Mouse (Mus musculus) forebrain, postnatal 0 days (tissue): ENCODE results near the gene Dynlt3. TPM values are rescaled to one million over a fixed set of nuclear protein-coding genes. Genes with fewer than 3 reads are reported as not detected.
"Not testable (repeated sequence)": the region's sequence is repeated elsewhere in the genome, so short reads cannot be mapped to it uniquely, and the experiment has no call there.

ENCODE experiments used
- ATAC-seq: fragments of 200-750 bp; cut with Nextera tagmentation; 2 replicates; pipeline ENCODE4 v1.8.0; 2017; ENCODE audit warnings: mild to moderate bottlenecking, moderate library complexity
- DNase-seq: peaks from one replicate; pipeline ENCODE4 v3.0.0-alpha.2; 2015
- H3K27ac ChIP-seq: fragments of 300-500 bp; sonication (generic); 2 replicates; pipeline ENCODE4 v1.5.1; 2014; ENCODE audit warnings: low read depth, mild to moderate bottlenecking, antibody characterized with exemption, low read length, moderate library complexity, mixed read lengths
- H3K27me3 ChIP-seq: fragments of 300-500 bp; sonication (generic); 2 replicates; pipeline ENCODE4 v1.6.1; 2014; ENCODE audit warnings: mild to moderate bottlenecking, low read length, mixed read lengths; ENCODE audit not compliant: insufficient read depth
- H3K36me3 ChIP-seq: fragments of 300-500 bp; sonication (generic); 2 replicates; pipeline ENCODE4 v1.6.1; 2014; ENCODE audit warnings: mild to moderate bottlenecking, moderate library complexity; ENCODE audit not compliant: insufficient read depth
- H3K4me1 ChIP-seq: fragments of 300-500 bp; sonication (generic); 2 replicates; pipeline ENCODE4 v1.6.1; 2014; ENCODE audit warnings: antibody characterized with exemption; ENCODE audit not compliant: insufficient read depth
- H3K4me2 ChIP-seq: fragments of 300-500 bp; sonication (generic); 2 replicates; pipeline ENCODE4 v1.6.1; 2014; ENCODE audit warnings: low read depth, mild to moderate bottlenecking, moderate library complexity
- H3K4me3 ChIP-seq: fragments of 300-500 bp; sonication (generic); 2 replicates; pipeline ENCODE4 v1.5.1; 2014; ENCODE audit warnings: low read depth, low read length, mixed read lengths
- H3K9ac ChIP-seq: fragments of 300-500 bp; sonication (generic); 2 replicates; pipeline ENCODE4 v1.6.1; 2014; ENCODE audit warnings: mild to moderate bottlenecking
- H3K9me3 ChIP-seq: fragments of 300-500 bp; sonication (generic); 2 replicates; pipeline ENCODE4 v1.6.1; 2016; ENCODE audit warnings: low read length
- CTCF ChIP-seq: sonication (generic); IDR thresholded peaks from 2 replicates; pipeline ENCODE4 v1.5.1; 2016; ENCODE audit warnings: antibody characterized with exemption, control low read depth, low read depth
- WGBS: fragments of 180-500 bp; shearing (Covaris S2); extraction: QIAGEN DNeasy Blood & Tissue Kit; methylation state at CpG from one replicate; pipeline ENCODE4 v1.1.7; 2014; 5-methylcytosine and 5-hydroxymethylcytosine counted together
- polyA plus RNA-seq: library from polyadenylated mRNA; unstranded; fragments of >200 nt; fragmentation: Nextera tagmentation; extraction: Ambion mirVana; gene quantifications from 2 replicates; pipeline ENCODE4 v1.2.1, GENCODE M21; 2015
- total RNA-seq: library from RNA; depleted of rRNA; stranded (reverse); fragments of >200 nt; gene quantifications from 2 replicates; pipeline ENCODE4 v1.2.3, GENCODE M21; 2014; rRNA removed

The Dynlt3 gene
- total RNA-seq (69.4 and 69.9 TPM in 2 replicates), polyA plus RNA-seq (74.4 and 76.5 TPM in 2 replicates)

- Histone ChIP-seq H3K9me3 (no peaks in the 10 kb centered on the region), H3K4me2 (peak within 1 kb of the TSS; percentile 51), H3K27ac (peak within 1 kb of the TSS; percentile 70), H3K4me1 (no peaks in the 10 kb centered on the region), H3K9ac (peak within 1 kb of the TSS; percentile 65), H3K4me3 (peak within 1 kb of the TSS; percentile 43), H3K36me3 (no peaks in the 10 kb centered on the region), H3K27me3 (no peaks in the 10 kb centered on the region)
- DNase-seq, result peak; percentile 71
- no peak for TF ChIP-seq CTCF
- ATAC-seq, result peak; percentile 98
- WGBS, result 20% methylated on average over 29 of the region's 30 CpGs
Measured at GRCm38 (mm10) chrX:9662391-9663111, at the start of gene Dynlt3. Gene Dynlt3, minus strand, starts transcription at chrX:9663003.

GRCm38 (mm10) chrX:9699815-9700214 lies 37.0 kb upstream of the Dynlt3 start:
- no peaks in the 10 kb centered on the region for H3K4me1 ChIP-seq
- no peaks in the 10 kb centered on the region for H3K36me3 ChIP-seq
- ATAC-seq (no peak), DNase-seq (no peak)
- no peak for TF ChIP-seq CTCF
- H3K4me3 ChIP-seq, result no peak overlapping the region
- no peaks in the 10 kb centered on the region for H3K27me3 ChIP-seq
- H3K9me3 ChIP-seq, result no peaks in the 10 kb centered on the region
- H3K9ac ChIP-seq, result no peak overlapping the region
- no peak overlapping the region for H3K27ac ChIP-seq
- 85% methylated on average over 3 of the region's 3 CpGs for WGBS
- H3K4me2 ChIP-seq, result no peak overlapping the region

- Histone ChIP-seq H3K4me1 (no peaks in the 10 kb centered on the region), H3K36me3 (no peaks in the 10 kb centered on the region), H3K27me3 (no peaks in the 10 kb centered on the region), H3K9me3 (no peaks in the 10 kb centered on the region), H3K4me3 (no peak overlapping the region), H3K9ac (no peak overlapping the region), H3K27ac (no peak overlapping the region), H3K4me2 (no peak overlapping the region)
- peak; percentile 18 for DNase-seq
- WGBS, result 34% methylated on average over 6 of the region's 6 CpGs
- no peak for TF ChIP-seq CTCF
- ATAC-seq, result peak; percentile 73; the same call in 1 of the 2 replicates
Measured at GRCm38 (mm10) chrX:9695997-9696396, 33.2 kb upstream of the Dynlt3 start.

GRCm38 (mm10) chrX:9672040-9672439 lies 9.2 kb upstream of the Dynlt3 start:
- 53% methylated on average over 1 of the region's 1 CpGs for WGBS
- ATAC-seq (no peak), DNase-seq (no peak)
- no peak overlapping the region for H3K4me2 ChIP-seq
- no peaks in the 10 kb centered on the region for H3K36me3 ChIP-seq
- TF ChIP-seq CTCF, result no peak
- no peaks in the 10 kb centered on the region for H3K4me1 ChIP-seq
- H3K9ac ChIP-seq, result no peak overlapping the region
- H3K27me3 ChIP-seq, result no peaks in the 10 kb centered on the region
- no peaks in the 10 kb centered on the region for H3K9me3 ChIP-seq
- no peak overlapping the region for H3K4me3 ChIP-seq
- no peak overlapping the region for H3K27ac ChIP-seq

- 91% methylated on average over 3 of the region's 3 CpGs for WGBS
- H3K4me3 ChIP-seq, result no peak overlapping the region
- DNase-seq (no peak), ATAC-seq (no peak)
- no peaks in the 10 kb centered on the region for H3K4me1 ChIP-seq
- TF ChIP-seq CTCF, result no peak
- H3K9me3 ChIP-seq, result no peaks in the 10 kb centered on the region
- H3K36me3 ChIP-seq, result no peaks in the 10 kb centered on the region
- H3K9ac ChIP-seq, result no peak overlapping the region
- no peak overlapping the region for H3K4me2 ChIP-seq
- H3K27me3 ChIP-seq, result no peaks in the 10 kb centered on the region
- no peak overlapping the region for H3K27ac ChIP-seq
Measured at GRCm38 (mm10) chrX:9671418-9671817, 8.6 kb upstream of the Dynlt3 start.

- WGBS, result 43% methylated on average over 3 of the region's 3 CpGs
- Histone ChIP-seq H3K27me3 (no peaks in the 10 kb centered on the region), H3K4me1 (no peaks in the 10 kb centered on the region), H3K9ac (no peak overlapping the region), H3K36me3 (0 out of 2 replicates have a peak, but pooled peaks cover 2% of the 10 kb centered on the region), H3K4me3 (no peak overlapping the region), H3K4me2 (no peak overlapping the region), H3K9me3 (no peaks in the 10 kb centered on the region), H3K27ac (no peak overlapping the region)
- ATAC-seq (no peak), DNase-seq (peak; percentile 1)
- no peak for TF ChIP-seq CTCF
Measured at GRCm38 (mm10) chrX:9652806-9653205, 10.0 kb downstream of the Dynlt3 start.

GRCm38 (mm10) chrX:9640594-9640993 lies 22.2 kb downstream of the Dynlt3 start:
- ATAC-seq, H3K9ac ChIP-seq, H3K27me3 ChIP-seq, H3K36me3 ChIP-seq, H3K9me3 ChIP-seq, H3K27ac ChIP-seq, H3K4me3 ChIP-seq, H3K4me1 ChIP-seq, DNase-seq, H3K4me2 ChIP-seq: not testable (repeated sequence)
- WGBS, result 64% methylated on average over 5 of the region's 5 CpGs

- not testable (repeated sequence) for H3K27ac ChIP-seq, DNase-seq, H3K9ac ChIP-seq, ATAC-seq, H3K27me3 ChIP-seq, H3K9me3 ChIP-seq, H3K36me3 ChIP-seq, H3K4me2 ChIP-seq, H3K4me1 ChIP-seq, H3K4me3 ChIP-seq
- WGBS, result 63% methylated on average over 2 of the region's 2 CpGs
Measured at GRCm38 (mm10) chrX:9640126-9640525, 22.7 kb downstream of the Dynlt3 start.
